Mouse (Mus musculus) spleen, postnatal 14 days (tissue): ENCODE measurements at regions not wholly inside any gene's neighbourhood (a gene's known extent, or its start where the extent isn't known, plus 50 kb on each side); places are given as distances from the start of the nearest gene placed in this dataset.

Experiments
- DNase-seq, 2 experiments: peaks; one replicate each; pipeline ENCODE4 v3.0.0; 2021 to 2022; ENCODE audit warnings: low spot score in 2 of 2

GRCm38 (mm10) chr1:13424524-13424923 is 2010.6 kb downstream of the A830018L16Rik start:
- no peak for DNase-seq

GRCm38 (mm10) chr1:13425601-13426327 is 2011.9 kb downstream of the A830018L16Rik start:
- no peak for DNase-seq

GRCm38 (mm10) chr1:13426328-13427067 is 2012.6 kb downstream of the A830018L16Rik start:
- DNase-seq = peak; percentile 12 to 19

- no peak for DNase-seq
Observed at GRCm38 (mm10) chr1:13427068-13427434, 2013.1 kb downstream of the A830018L16Rik start.

- DNase-seq = no peak
Observed at GRCm38 (mm10) chr1:13427501-13428207, 2013.7 kb downstream of the A830018L16Rik start.

GRCm38 (mm10) chr1:13437747-13438394 is 2024.0 kb downstream of the A830018L16Rik start:
- no peak for DNase-seq

GRCm38 (mm10) chr1:13442366-13442765 is 2028.5 kb downstream of the A830018L16Rik start:
- DNase-seq = no peak

- DNase-seq = no peak
Observed at GRCm38 (mm10) chr1:13454534-13454933, 2040.6 kb downstream of the A830018L16Rik start.

GRCm38 (mm10) chr1:13455572-13455971 is 2041.7 kb downstream of the A830018L16Rik start:
- DNase-seq = no peak

- DNase-seq = no peak
Observed at GRCm38 (mm10) chr1:13464311-13464710, 2050.4 kb downstream of the A830018L16Rik start.

- no peak for DNase-seq
Observed at GRCm38 (mm10) chr1:13467174-13467573, 2053.3 kb downstream of the A830018L16Rik start.

- no peak for DNase-seq
Observed at GRCm38 (mm10) chr1:13467886-13468630, 2054.2 kb downstream of the A830018L16Rik start.

GRCm38 (mm10) chr1:13494727-13495404 is 2081.0 kb downstream of the A830018L16Rik start:
- no peak for DNase-seq

GRCm38 (mm10) chr1:13496386-13496785 is 2082.5 kb downstream of the A830018L16Rik start:
- no peak for DNase-seq

- DNase-seq = peak in 1 of 2 experiments; percentile 42
Observed at GRCm38 (mm10) chr1:13500456-13500855, 2086.6 kb downstream of the A830018L16Rik start.

- DNase-seq = no peak
Observed at GRCm38 (mm10) chr1:13501938-13502337, 2088.0 kb downstream of the A830018L16Rik start.

- DNase-seq = peak in 1 of 2 experiments; percentile 3
Observed at GRCm38 (mm10) chr1:13513761-13514160, 2099.9 kb downstream of the A830018L16Rik start.
